Mouse (Mus musculus) myocyte (in vitro differentiated cells): ENCODE data around the gene 4930579F01Rik. TPM values are rescaled to one million over a fixed set of nuclear protein-coding genes. Genes with fewer than 3 reads are reported as not detected.

ENCODE experiments used
- H3K27me3 ChIP-seq: one replicate; pipeline ENCODE4 v1.6.1; 2011; ENCODE audit not compliant: control insufficient read depth, insufficient read depth, insufficient read length
- H3K36me3 ChIP-seq: one replicate; pipeline ENCODE4 v1.6.1; 2011; ENCODE audit not compliant: control insufficient read depth, insufficient read depth
- H3K4me2 ChIP-seq: one replicate; pipeline ENCODE4 v1.6.1; 2011; ENCODE audit warnings: low read depth, control low read depth
- H3K4me3 ChIP-seq: one replicate; pipeline ENCODE4 v1.5.1; 2011; ENCODE audit warnings: mild to moderate bottlenecking, control low read depth, moderate library complexity
- H3K79me2 ChIP-seq: one replicate; pipeline ENCODE4 v1.6.1; 2011; ENCODE audit not compliant: control insufficient read depth, insufficient read depth
- H3ac ChIP-seq: one replicate; pipeline ENCODE4 v1.6.1; 2011; ENCODE audit not compliant: control insufficient read depth, insufficient read length
- CEBPB ChIP-seq: IDR thresholded peaks from 2 replicates; pipeline ENCODE4 v1.6.1; 2011; ENCODE audit warnings: mild to moderate bottlenecking, moderate library complexity; ENCODE audit not compliant: poor library complexity, insufficient read depth, severe bottlenecking
- E2F4 ChIP-seq: IDR thresholded peaks from one replicate; pipeline ENCODE4 v1.6.1; 2011; ENCODE audit warnings: mild to moderate bottlenecking, control low read depth, moderate library complexity; ENCODE audit not compliant: insufficient read depth
- MAX ChIP-seq: IDR thresholded peaks from one replicate; pipeline ENCODE4 v1.6.1; 2011; ENCODE audit warnings: low read depth, mild to moderate bottlenecking, control low read depth
- MYOD1 ChIP-seq, 3 experiments: IDR thresholded peaks; one replicate each; pipeline ENCODE4 v1.6.1; 2011; ENCODE audit warnings: control low read depth in 2 of 3, low read depth in 2 of 3, mild to moderate bottlenecking in 2 of 3, moderate library complexity in 1 of 3; ENCODE audit not compliant: insufficient read length in 2 of 3, control insufficient read depth in 1 of 3
- MYOG ChIP-seq, 3 experiments: IDR thresholded peaks; one replicate each; pipeline ENCODE4 v1.6.1; 2011; ENCODE audit warnings: control low read depth in 2 of 3, low read depth in 2 of 3, mild to moderate bottlenecking in 2 of 3; ENCODE audit not compliant: insufficient read length in 2 of 3, control insufficient read depth in 1 of 3, insufficient read depth in 1 of 3
- POLR2A ChIP-seq: IDR thresholded peaks from one replicate; pipeline ENCODE4 v1.6.1; 2011; ENCODE audit warnings: low read depth, mild to moderate bottlenecking, control low read depth, moderate library complexity; ENCODE audit not compliant: insufficient read length
- POLR2AphosphoS2 ChIP-seq: IDR thresholded peaks from one replicate; pipeline ENCODE4 v1.6.1; 2011; ENCODE audit warnings: low read depth, control low read depth; ENCODE audit not compliant: insufficient read length
- REST ChIP-seq: IDR thresholded peaks from one replicate; pipeline ENCODE4 v1.6.1; 2011; ENCODE audit warnings: mild to moderate bottlenecking, control low read depth, moderate library complexity; ENCODE audit not compliant: insufficient read depth, insufficient read length
- SRF ChIP-seq: IDR thresholded peaks from one replicate; pipeline ENCODE4 v1.6.1; 2011; ENCODE audit warnings: low read depth; ENCODE audit not compliant: control insufficient read depth, insufficient read length
- TCF12 ChIP-seq: IDR thresholded peaks from one replicate; pipeline ENCODE4 v1.6.1; 2011; ENCODE audit warnings: mild to moderate bottlenecking, control low read depth; ENCODE audit not compliant: poor library complexity, insufficient read depth, severe bottlenecking
- TCF3 ChIP-seq: IDR thresholded peaks from one replicate; pipeline ENCODE4 v1.6.1; 2011; ENCODE audit warnings: low read depth, control low read depth; ENCODE audit not compliant: insufficient read length
- USF1 ChIP-seq: IDR thresholded peaks from one replicate; pipeline ENCODE4 v1.6.1; 2011; ENCODE audit warnings: low read depth, mild to moderate bottlenecking, control low read depth, moderate library complexity
- polyA plus RNA-seq: library from polyadenylated mRNA; unstranded; fragments of >200 nt; fragmentation: generic; extraction: Trizol; gene quantifications from one replicate; pipeline ENCODE4 v1.2.1, GENCODE M21; 2012; ENCODE audit warnings: missing spikeins

Gene 4930579F01Rik
- polyA plus RNA-seq, 1 experiment: not detected

- H3K4me2 ChIP-seq: no peak overlapping the region
- H3K4me3 ChIP-seq: no peak overlapping the region
- no peaks in the 10 kb centered on the region for H3K79me2 ChIP-seq
- no peaks in the 10 kb centered on the region for H3K27me3 ChIP-seq
- H3ac ChIP-seq: no peak overlapping the region
- H3K36me3 ChIP-seq: no peaks in the 10 kb centered on the region
- TF ChIP-seq POLR2A (no peak), CEBPB (no peak), USF1 (no peak), MAX (no peak), REST (no peak)
Observed at GRCm38 (mm10) chr3:138183371-138183770, 10.3 kb downstream of the 4930579F01Rik start.

- no peak overlapping the region for H3K4me3 ChIP-seq
- H3K27me3 ChIP-seq: no peaks in the 10 kb centered on the region
- no peaks in the 10 kb centered on the region for H3K79me2 ChIP-seq
- no peaks in the 10 kb centered on the region for H3K36me3 ChIP-seq
- TF ChIP-seq USF1 (peak; percentile 56), SRF (no peak), TCF12 (no peak), E2F4 (no peak), TCF3 (no peak)
- no peak overlapping the region for H3K4me2 ChIP-seq
- H3ac ChIP-seq: no peak overlapping the region
Observed at GRCm38 (mm10) chr3:138182019-138182418, 11.6 kb downstream of the 4930579F01Rik start.

GRCm38 (mm10) chr3:138175551-138175950 is 18.1 kb downstream of the 4930579F01Rik start:
- no peak overlapping the region for H3ac ChIP-seq
- TF ChIP-seq POLR2A (no peak), POLR2AphosphoS2 (no peak), USF1 (no peak), SRF (no peak)
- H3K4me2 ChIP-seq: no peak overlapping the region
- no peaks in the 10 kb centered on the region for H3K79me2 ChIP-seq
- H3K4me3 ChIP-seq: no peak overlapping the region
- no peaks in the 10 kb centered on the region for H3K36me3 ChIP-seq
- H3K27me3 ChIP-seq: no peaks in the 10 kb centered on the region

GRCm38 (mm10) chr3:138173291-138173690 is 20.3 kb downstream of the 4930579F01Rik start:
- Histone ChIP-seq H3K27me3 (no peaks in the 10 kb centered on the region), H3K4me3 (no peak overlapping the region), H3K4me2 (no peak overlapping the region), H3ac (no peak overlapping the region), H3K36me3 (no peaks in the 10 kb centered on the region), H3K79me2 (no peaks in the 10 kb centered on the region)
- no peak for TF ChIP-seq TCF3
- TF ChIP-seq SRF: no peak
- no peak for TF ChIP-seq USF1
- no peak for TF ChIP-seq MYOG (IDR thresholded peaks at IDR 0.05; ENCODE audit: control insufficient read depth in 1 of 3, insufficient read depth in 1 of 3, insufficient read length in 2 of 3, low read depth in 2 of 3)
- no peak for TF ChIP-seq E2F4
- TF ChIP-seq POLR2AphosphoS2: no peak
- TF ChIP-seq REST: no peak
- TF ChIP-seq CEBPB: no peak
- TF ChIP-seq MYOD1 (IDR thresholded peaks at IDR 0.05; ENCODE audit: control insufficient read depth in 1 of 3, insufficient read length in 2 of 3, low read depth in 2 of 3): no peak
- no peak for TF ChIP-seq MAX
- TF ChIP-seq TCF12: no peak
- no peak for TF ChIP-seq POLR2A

- peaks cover 4% of the 10 kb centered on the region for H3K36me3 ChIP-seq
- no peak overlapping the region for H3K4me3 ChIP-seq
- H3K27me3 ChIP-seq: no peaks in the 10 kb centered on the region
- no peaks in the 10 kb centered on the region for H3K79me2 ChIP-seq
- H3ac ChIP-seq: no peak overlapping the region
- no peak overlapping the region for H3K4me2 ChIP-seq
- TF ChIP-seq MYOD1 (IDR thresholded peaks at IDR 0.05; ENCODE audit: control insufficient read depth in 1 of 3, insufficient read length in 2 of 3, low read depth in 2 of 3) (no peak), POLR2A (no peak), MAX (no peak), USF1 (no peak), CEBPB (no peak), TCF3 (no peak), REST (no peak), E2F4 (no peak), TCF12 (no peak), SRF (no peak), POLR2AphosphoS2 (no peak), MYOG (IDR thresholded peaks at IDR 0.05; ENCODE audit: control insufficient read depth in 1 of 3, insufficient read depth in 1 of 3, insufficient read length in 2 of 3, low read depth in 2 of 3) (no peak)
Observed at GRCm38 (mm10) chr3:138162553-138163183, 31.0 kb downstream of the 4930579F01Rik start.
